Mouse (Mus musculus): ENCODE data around the gene Gja4.

GRCm38 (mm10) chr4:127300503-127300902 lies 13.3 kb downstream of the Gja4 start:
- no peak for TF ChIP-seq CTCF (IDR thresholded peaks at IDR 0.05; ENCODE audit: extremely low read depth, insufficient read depth, insufficient read length, insufficient replicate concordance)
- no peak for TF ChIP-seq POLR2A (IDR thresholded peaks at IDR 0.05; ENCODE audit: low read depth, low read length)

Measured in spleen, adult 2 months (tissue).